Mouse (Mus musculus): Measurements from ENCODE around the gene Fntb.

DNA sequence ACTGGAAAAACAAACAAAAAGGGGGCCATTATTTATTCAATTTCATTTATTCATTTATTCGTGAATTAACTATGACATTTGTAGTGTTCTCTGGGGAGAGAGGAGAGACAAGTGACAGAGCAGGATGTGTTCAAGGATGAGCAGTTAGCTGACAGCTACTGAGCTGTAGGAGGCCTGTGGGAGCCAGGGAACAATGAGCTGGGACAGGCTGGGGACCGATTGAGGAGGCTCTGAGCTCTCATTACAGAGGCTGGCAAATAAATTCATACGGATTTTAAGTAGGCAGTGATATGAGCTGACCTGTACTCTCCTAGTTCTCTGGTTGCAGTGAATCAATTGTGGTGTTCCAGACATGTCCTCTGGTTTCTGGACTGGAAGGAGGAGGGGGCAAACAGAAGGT, 125.8 kb downstream of the Fntb start:
- TF ChIP-seq CTCF (IDR thresholded peaks at IDR 0.05; ENCODE audit: low read depth, low read length), result no peak
- no peak for TF ChIP-seq EP300 (IDR thresholded peaks at IDR 0.05; ENCODE audit: insufficient read depth, low read depth, low read length)

Measured in ES-Bruce4 (cell line).